Mouse (Mus musculus): Measurements from ENCODE around the gene Btn2a2.

Btn2a2 gene

DNA sequence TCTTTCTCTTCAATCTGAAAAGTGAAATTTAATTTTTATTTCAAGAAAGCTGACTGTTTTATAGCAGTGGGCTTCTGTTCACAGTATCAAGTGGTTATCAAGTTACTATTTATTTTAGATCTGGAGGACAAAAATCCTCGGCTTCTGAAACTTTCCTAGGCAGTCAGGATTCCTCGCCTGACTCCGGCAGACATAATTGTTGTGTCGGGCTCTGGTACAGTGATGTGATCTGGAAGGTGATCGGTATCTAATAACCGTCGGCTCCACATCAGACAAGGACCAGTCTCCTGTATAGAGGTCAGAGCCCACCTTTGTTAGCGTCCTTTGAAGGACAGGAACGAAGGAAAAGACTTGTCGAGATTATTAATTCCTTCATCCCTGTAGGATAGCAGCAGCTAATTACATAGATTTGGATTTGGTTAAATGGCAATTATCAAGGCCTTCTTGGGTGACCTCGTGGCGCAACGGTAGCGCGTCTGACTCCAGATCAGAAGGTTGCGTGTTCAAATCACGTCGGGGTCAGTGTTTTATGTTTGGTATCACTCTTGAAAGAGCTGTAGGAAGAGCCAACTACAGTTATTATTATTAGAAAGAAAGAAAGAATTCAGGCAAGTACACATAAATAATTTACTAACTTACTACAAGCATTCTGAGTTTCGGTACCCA lies 9.1 kb upstream of the Btn2a2 start:
- DNase-seq (ENCODE audit: low read depth): no peak

DNA sequence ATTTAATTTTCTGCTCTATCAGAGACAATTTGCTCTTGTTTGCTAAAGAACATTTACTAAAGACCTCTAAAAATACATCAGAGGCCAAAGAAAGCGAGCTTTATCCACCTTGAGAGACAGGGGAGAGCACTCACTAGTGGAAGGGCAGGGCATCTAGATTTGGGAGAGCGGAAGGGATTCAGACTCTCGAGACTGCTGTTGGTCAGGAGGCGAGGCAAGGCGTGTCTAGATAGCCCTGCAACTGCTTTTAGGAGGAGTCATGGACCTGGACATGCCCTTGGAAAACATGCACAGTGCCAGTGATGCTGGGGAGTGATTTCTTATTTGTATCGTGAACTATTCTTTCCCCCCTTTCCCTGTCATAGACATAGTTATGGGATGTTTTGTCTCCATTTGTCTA lies 6.9 kb upstream of the Btn2a2 start:
- no peak for DNase-seq (ENCODE audit: low read depth)

DNA sequence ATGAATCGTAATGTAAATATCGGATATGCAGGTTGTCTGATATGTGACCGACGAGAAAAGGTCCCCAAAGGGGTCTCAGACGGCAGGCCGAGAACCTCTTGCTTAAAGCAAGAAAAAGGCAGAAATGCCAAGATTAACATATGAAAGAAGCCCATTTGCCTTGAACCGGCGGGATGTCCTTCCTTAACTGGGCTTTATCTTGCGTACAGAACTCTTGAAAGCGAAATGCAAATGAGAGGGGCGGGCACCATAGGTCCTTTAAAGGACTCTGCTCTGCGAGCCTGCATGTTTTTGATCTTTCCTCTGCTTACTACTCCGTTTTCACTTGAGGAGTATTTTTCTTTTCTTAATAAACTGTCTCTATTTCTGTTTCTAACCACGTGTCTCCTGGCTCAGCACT lies 3.3 kb upstream of the Btn2a2 start:
- DNase-seq (ENCODE audit: low read depth): no peak

DNA sequence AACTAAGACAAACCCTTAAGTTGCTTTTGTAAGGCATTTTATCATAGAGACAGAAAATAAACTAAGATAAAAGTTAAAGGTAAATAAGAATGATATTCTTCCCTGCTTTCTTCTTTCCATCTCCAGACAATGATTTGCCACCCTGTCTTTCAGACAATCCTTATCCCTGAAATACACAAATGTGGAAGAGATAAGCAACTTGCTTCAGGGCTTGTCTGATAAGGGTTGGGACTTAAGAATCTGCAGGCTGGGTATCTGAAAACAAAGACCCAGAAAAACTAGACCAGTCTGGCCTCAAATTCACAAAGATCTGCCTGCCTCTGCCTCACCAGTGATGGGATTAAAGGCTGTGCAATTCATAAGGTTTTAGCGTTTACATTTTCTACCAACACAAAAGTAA lies 2.6 kb upstream of the Btn2a2 start:
- DNase-seq (ENCODE audit: low read depth): no peak

DNA sequence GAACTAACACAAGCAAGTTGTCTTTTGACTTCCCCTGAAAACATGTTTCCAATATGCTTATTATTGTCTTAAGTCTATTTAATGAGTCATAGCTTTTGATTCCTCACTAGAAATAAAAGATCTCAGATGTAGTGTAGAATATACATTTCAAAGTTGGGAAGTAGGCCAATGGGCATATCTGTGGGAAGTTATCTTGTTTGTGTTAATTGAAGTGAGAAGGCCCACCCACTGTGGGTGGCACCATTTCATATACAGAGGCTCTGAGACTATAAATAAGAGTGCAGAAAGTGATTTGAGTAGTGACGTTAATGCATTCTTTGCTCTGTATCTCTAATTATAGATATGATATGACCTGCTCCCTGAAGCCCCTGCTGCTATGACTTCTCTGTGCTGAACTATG lies 2.2 kb upstream of the Btn2a2 start:
- DNase-seq (ENCODE audit: low read depth): no peak

DNA sequence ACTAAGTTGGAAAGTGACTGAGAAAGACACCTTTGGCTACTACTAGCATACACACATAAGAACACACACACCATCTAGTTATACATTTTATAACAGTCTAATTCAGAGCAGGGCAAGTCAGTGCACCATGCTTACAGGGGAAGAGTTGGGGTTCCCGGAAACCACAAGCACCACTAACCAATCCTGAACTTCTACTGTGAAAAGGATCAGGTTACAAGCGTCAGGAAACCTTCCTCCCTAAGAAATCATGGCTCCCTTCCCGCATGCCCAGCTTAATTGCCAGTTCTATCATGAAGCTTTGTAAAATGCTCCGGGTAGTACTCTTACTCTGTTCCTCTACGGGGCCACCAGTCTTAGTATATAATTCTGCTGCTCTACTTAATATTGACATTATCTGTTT lies 3.4 kb downstream of the Btn2a2 start:
- no peak for DNase-seq (ENCODE audit: low read depth)

GRCm38 (mm10) chr13:23483153-23483552 lies 5.5 kb downstream of the Btn2a2 start:
- DNase-seq (ENCODE audit: low read depth): no peak

- DNase-seq (ENCODE audit: low read depth): no peak
These were observed 13.0 kb downstream of the Btn2a2 start for GRCm38 (mm10) chr13:23475658-23476057.

DNA sequence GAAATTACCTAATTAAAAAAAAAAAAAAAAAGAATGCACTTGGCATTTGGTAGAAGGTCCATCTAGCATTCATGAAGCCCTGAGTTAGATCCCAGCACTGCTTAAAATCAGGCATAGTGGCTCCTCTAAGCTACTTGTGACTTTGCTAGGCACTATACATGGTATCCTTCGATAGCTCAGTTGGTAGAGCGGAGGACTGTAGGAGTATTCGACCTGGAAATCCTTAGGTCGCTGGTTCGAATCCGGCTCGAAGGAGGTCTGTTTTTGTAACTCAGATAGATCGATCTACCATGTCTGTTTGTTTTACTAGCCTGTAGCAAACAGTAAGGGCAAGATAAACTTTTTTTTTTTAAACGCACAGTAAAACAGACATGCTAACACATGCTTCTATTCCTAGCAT lies 21.7 kb downstream of the Btn2a2 start:
- DNase-seq (ENCODE audit: low read depth): peak; percentile 91

DNA sequence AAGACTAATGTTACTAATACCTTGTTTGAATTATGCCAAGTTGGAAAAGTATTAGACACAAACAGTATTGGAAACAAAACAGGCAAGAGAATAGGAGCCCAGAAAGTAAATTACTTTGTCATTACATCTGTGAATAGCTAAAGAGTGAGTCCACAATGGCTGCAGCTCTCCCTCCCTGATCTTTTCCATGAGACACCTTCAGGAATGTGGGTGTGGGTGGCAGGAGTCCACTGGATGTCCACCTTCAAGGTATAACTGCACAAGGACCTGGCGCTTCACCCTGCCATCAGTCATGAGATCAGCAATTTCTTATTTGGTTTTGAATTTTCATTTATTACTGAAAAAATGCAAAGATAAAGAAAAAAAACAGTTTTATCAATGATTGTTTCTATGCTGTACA lies 22.4 kb downstream of the Btn2a2 start:
- no peak for DNase-seq (ENCODE audit: low read depth)

GRCm38 (mm10) chr13:23465600-23466109 lies 23.0 kb downstream of the Btn2a2 start, which contains the start of gene Btn1a1:
TSS of gene Btn1a1 (minus strand) at chr13:23465901.
- DNase-seq (ENCODE audit: low read depth): peak; percentile 58

DNA sequence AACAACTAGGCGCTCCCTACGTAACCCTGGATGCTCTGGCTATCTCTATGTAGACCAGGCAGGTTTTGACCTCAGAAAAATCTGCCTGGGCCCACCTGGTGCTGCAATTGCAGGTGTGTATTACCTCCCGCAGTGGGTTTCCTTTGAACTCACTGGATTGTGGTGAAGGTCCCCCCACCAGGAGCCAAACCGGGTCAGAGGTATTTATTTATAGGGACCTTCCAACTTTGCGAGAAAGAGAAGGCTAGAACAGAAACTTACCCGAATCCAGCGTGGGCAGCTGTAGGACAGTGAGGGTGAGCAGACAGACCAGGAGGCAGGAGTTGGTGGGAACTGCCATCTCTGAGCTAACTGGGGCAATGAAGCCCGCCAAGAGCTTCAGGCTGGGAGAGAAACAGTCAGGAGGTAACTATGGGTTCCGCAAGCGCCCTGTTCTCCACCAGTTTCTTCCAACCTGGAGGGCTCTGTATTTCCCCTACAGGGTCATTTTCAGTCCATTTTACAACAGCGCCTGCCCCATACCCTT lies 23.8 kb downstream of the Btn2a2 start:
- DNase-seq (ENCODE audit: low read depth): no peak

GRCm38 (mm10) chr13:23464224-23464637 lies 24.4 kb downstream of the Btn2a2 start:
- no peak for DNase-seq (ENCODE audit: low read depth)

GRCm38 (mm10) chr13:23463381-23464223 lies 25.1 kb downstream of the Btn2a2 start:
- peak; percentile 85 for DNase-seq (ENCODE audit: low read depth)

GRCm38 (mm10) chr13:23462669-23463068 lies 26.0 kb downstream of the Btn2a2 start:
- DNase-seq (ENCODE audit: low read depth): no peak

DNA sequence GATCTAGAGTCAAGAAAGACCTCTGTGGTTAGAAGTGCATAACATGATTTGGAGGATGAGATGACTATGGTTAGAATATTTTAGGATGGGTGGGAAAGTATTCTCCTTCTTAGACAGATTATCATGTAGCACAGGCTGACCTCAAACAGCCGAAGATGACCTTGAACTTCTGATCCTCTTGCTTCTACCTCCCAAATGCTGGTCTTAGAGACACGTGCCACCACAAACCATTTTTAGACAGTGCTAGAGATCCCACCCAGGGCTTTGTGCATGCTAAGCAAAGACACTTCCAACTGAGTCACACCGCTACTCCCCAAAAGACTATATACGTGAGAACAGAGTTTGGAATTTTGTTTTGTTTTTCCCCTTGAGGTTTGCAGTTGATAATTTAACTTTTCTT lies 26.6 kb downstream of the Btn2a2 start:
- no peak for DNase-seq (ENCODE audit: low read depth)

GRCm38 (mm10) chr13:23459264-23459846 lies 29.3 kb downstream of the Btn2a2 start:
- DNase-seq (ENCODE audit: low read depth): peak; percentile 77

GRCm38 (mm10) chr13:23453926-23454325 lies 34.7 kb downstream of the Btn2a2 start:
- DNase-seq (ENCODE audit: low read depth): no peak

GRCm38 (mm10) chr13:23453362-23453862 lies 35.2 kb downstream of the Btn2a2 start:
- DNase-seq (ENCODE audit: low read depth): no peak

- DNase-seq (ENCODE audit: low read depth): peak; percentile 92
These were observed 38.3 kb downstream of the Btn2a2 start for GRCm38 (mm10) chr13:23450398-23450797.

DNA sequence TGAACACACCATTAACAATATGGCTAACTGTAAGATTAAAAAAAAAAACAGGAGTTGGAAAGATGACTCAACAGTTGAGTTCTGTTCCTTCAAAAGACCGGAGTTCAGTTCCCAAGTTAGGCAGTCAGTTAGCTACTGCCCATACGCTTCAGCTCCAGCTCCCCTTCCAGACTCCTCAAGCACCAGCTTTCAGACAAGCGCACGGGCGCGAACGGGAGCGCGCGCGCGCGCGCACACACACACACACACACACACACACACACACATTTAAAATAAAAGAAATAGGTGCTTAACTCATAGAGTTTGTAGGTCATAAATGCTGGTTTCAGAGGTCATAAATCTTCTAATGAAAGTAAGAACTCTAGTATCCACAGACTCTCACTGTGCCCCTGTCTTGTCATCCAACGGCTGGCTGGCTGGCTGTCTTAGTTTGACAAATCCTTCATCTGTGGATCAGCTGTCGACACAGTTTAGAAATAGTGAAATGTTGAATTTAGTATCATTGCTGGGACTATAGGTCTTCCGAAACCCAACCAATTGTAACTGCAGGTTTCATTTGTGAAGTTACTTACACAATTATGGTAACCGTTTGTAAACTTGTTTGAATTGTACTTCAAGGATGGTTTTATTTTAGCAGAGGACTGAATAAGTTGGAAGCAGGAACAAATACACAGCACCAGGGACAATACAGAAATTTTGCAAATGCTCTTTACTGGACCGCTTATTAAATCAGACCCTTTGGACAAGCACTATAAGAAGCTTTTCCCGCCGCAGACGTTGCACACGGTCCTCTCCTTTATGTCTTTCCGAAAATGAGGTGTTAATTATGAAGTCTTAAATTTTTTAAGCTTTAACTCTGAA lies 39.2 kb downstream of the Btn2a2 start:
- DNase-seq (ENCODE audit: low read depth): no peak

Measured in c-Kit-positive CD71-positive TER-119-negative erythroid progenitor cells, embryonic 14.5 days (primary cell).